Mouse (Mus musculus): Measurements from ENCODE around the gene Gm14214. TPM values are rescaled to one million over a fixed set of nuclear protein-coding genes. Genes with fewer than 3 reads are reported as not detected.

The Gm14214 gene
- polyA plus RNA-seq, 1 experiment = not detected

- Histone ChIP-seq H3K79me2 (ENCODE audit: control insufficient read depth, insufficient read depth) (peaks cover 100% of the 10 kb centered on the region), H3ac (ENCODE audit: control insufficient read depth, insufficient read length, low read depth) (no peak overlapping the region), H3K4me3 (ENCODE audit: insufficient read depth, poor library complexity, severe bottlenecking) (no peak overlapping the region), H3K79me3 (ENCODE audit: low read depth) (peaks cover 99% of the 10 kb centered on the region), H3K36me3 (ENCODE audit: control insufficient read depth, insufficient read depth) (peaks cover 13% of the 10 kb centered on the region), H3K27me3 (ENCODE audit: control insufficient read depth, insufficient read depth, insufficient read length) (no peaks in the 10 kb centered on the region)
- no peak for TF ChIP-seq MYOG (IDR thresholded peaks at IDR 0.05; ENCODE audit: control insufficient read depth, extremely low read depth, insufficient read length)
- TF ChIP-seq FOSL1 (IDR thresholded peaks at IDR 0.05; ENCODE audit: insufficient read depth, low read length, poor library complexity, severe bottlenecking) = no peak
Observed at GRCm38 (mm10) chr2:154809107-154809762, 39.4 kb upstream of the Gm14214 start.

DNA sequence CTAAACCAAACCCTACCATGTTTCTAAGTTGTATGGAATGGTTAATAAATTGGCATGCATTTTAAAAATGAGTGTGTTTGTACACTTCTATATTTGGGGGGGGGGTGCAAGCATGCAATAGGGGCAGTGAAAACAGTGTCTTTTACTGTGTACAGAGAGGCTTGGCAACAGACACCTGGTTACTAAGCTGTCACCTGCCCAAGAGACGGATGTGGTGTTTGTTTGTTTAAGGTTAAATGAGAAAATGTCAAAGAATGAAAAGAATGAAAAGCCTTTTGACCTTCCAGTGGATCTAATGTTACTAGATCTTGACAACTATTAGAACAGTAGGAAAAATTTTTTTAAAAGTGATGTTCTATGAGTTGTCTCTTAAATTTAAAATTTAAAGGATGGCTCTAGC lies 37.9 kb upstream of the Gm14214 start:
- Histone ChIP-seq H3K27me3 (ENCODE audit: control insufficient read depth, insufficient read depth, insufficient read length) (no peaks in the 10 kb centered on the region), H3K36me3 (ENCODE audit: control insufficient read depth, insufficient read depth) (peaks cover 13% of the 10 kb centered on the region), H3ac (ENCODE audit: control insufficient read depth, insufficient read length, low read depth) (no peak overlapping the region), H3K79me2 (ENCODE audit: control insufficient read depth, insufficient read depth) (peaks cover 100% of the 10 kb centered on the region), H3K79me3 (ENCODE audit: low read depth) (peaks cover 98% of the 10 kb centered on the region), H3K4me3 (ENCODE audit: insufficient read depth, poor library complexity, severe bottlenecking) (no peak overlapping the region)
- TF ChIP-seq CEBPB (IDR thresholded peaks at IDR 0.05; ENCODE audit: low read depth) = no peak
- no peak for TF ChIP-seq MYOD1 (IDR thresholded peaks at IDR 0.05; ENCODE audit: control insufficient read depth, insufficient read length, low read depth)
- no peak for TF ChIP-seq MAX (IDR thresholded peaks at IDR 0.05)

GRCm38 (mm10) chr2:154803845-154804244 lies 34.0 kb upstream of the Gm14214 start:
- peaks cover 7% of the 10 kb centered on the region for H3K36me3 ChIP-seq (ENCODE audit: control insufficient read depth, insufficient read depth)
- no peak for TF ChIP-seq MYOG (IDR thresholded peaks at IDR 0.05; ENCODE audit: control insufficient read depth, extremely low read depth, insufficient read length)
- TF ChIP-seq CTCF (IDR thresholded peaks at IDR 0.05; ENCODE audit: control insufficient read depth, insufficient read depth, insufficient read length) = no peak
- H3ac ChIP-seq (ENCODE audit: control insufficient read depth, insufficient read length, low read depth) = no peak overlapping the region
- H3K79me3 ChIP-seq (ENCODE audit: low read depth) = peaks cover 90% of the 10 kb centered on the region
- peaks cover 99% of the 10 kb centered on the region for H3K79me2 ChIP-seq (ENCODE audit: control insufficient read depth, insufficient read depth)
- H3K27me3 ChIP-seq (ENCODE audit: control insufficient read depth, insufficient read depth, insufficient read length) = no peaks in the 10 kb centered on the region
- no peak overlapping the region for H3K4me3 ChIP-seq (ENCODE audit: insufficient read depth, poor library complexity, severe bottlenecking)

- Histone ChIP-seq H3K27me3 (ENCODE audit: control insufficient read depth, insufficient read depth, insufficient read length) (no peaks in the 10 kb centered on the region), H3K79me3 (ENCODE audit: low read depth) (peaks cover 90% of the 10 kb centered on the region), H3K36me3 (ENCODE audit: control insufficient read depth, insufficient read depth) (peaks cover 7% of the 10 kb centered on the region), H3K79me2 (ENCODE audit: control insufficient read depth, insufficient read depth) (peaks cover 99% of the 10 kb centered on the region), H3ac (ENCODE audit: control insufficient read depth, insufficient read length, low read depth) (no peak overlapping the region), H3K4me3 (ENCODE audit: insufficient read depth, poor library complexity, severe bottlenecking) (no peak overlapping the region)
- no peak for TF ChIP-seq MAX (IDR thresholded peaks at IDR 0.05)
- TF ChIP-seq MYOD1 (IDR thresholded peaks at IDR 0.05; ENCODE audit: control insufficient read depth, insufficient read length, low read depth) = no peak
- no peak for TF ChIP-seq FOSL1 (IDR thresholded peaks at IDR 0.05; ENCODE audit: insufficient read depth, low read length, poor library complexity, severe bottlenecking)
- TF ChIP-seq MYOG (IDR thresholded peaks at IDR 0.05; ENCODE audit: control insufficient read depth, extremely low read depth, insufficient read length) = no peak
- TF ChIP-seq CTCF (IDR thresholded peaks at IDR 0.05; ENCODE audit: control insufficient read depth, insufficient read depth, insufficient read length) = no peak
- TF ChIP-seq CEBPB (IDR thresholded peaks at IDR 0.05; ENCODE audit: low read depth) = no peak
- TF ChIP-seq USF1 (IDR thresholded peaks at IDR 0.05; ENCODE audit: low read depth) = no peak
Observed at GRCm38 (mm10) chr2:154803372-154803771, 33.5 kb upstream of the Gm14214 start.

DNA sequence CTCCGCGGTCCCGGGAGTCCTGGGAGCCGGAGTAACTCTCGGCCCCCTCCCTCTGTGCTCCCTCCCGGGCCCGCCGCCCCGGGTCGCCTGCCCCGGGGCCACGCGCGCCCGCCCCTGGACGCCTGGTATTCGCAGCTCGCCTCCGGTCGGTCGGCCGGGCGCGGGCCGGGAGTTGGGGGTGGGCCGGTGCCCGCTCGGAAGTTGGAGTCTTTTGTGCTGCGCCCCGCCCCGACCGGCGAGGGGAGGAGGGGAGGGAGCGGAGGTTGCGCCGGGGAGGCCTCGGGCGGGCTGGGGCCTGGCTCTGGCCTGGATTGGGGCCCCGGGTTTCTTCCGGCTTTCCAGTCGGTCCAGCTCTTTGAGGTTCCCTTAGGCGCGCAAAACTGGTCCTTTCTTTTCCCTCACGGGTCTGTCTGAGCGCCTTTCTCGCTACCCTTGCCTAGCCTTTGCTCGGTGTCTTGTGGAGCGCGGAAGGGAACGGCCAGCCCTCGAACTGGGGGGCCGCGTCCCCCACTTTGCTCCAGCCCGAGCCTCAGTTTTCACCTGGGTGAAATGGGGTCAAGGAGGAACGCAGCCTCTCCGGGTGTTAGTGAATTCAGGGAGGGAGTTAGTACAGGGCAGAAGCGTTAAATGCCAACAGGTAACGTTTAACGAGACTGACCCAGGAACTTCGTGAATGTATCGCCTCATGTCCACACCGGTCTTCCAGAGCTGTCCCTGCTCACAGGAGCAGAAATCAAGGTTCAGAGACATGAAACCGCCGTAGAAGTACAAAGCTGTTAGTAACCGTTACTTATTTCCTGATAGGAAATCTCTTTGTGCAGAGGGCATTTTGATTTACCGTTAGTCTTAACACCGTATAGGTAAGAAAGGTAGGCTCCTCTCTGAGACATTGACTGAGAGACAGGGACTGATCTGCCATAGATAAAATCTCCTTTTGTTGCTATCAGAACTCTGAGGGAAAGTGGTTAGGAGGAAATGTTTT lies 22.1 kb upstream of the Gm14214 start:
- TF ChIP-seq USF1 (IDR thresholded peaks at IDR 0.05; ENCODE audit: low read depth) (no peak), MAX (IDR thresholded peaks at IDR 0.05) (no peak), CTCF (IDR thresholded peaks at IDR 0.05; ENCODE audit: control insufficient read depth, insufficient read depth, insufficient read length) (no peak), CEBPB (IDR thresholded peaks at IDR 0.05; ENCODE audit: low read depth) (no peak), MYOG (IDR thresholded peaks at IDR 0.05; ENCODE audit: control insufficient read depth, extremely low read depth, insufficient read length) (no peak), FOSL1 (IDR thresholded peaks at IDR 0.05; ENCODE audit: insufficient read depth, low read length, poor library complexity, severe bottlenecking) (no peak)
- Histone ChIP-seq H3K27me3 (ENCODE audit: control insufficient read depth, insufficient read depth, insufficient read length) (no peaks in the 10 kb centered on the region), H3K79me2 (ENCODE audit: control insufficient read depth, insufficient read depth) (peaks cover 58% of the 10 kb centered on the region), H3ac (ENCODE audit: control insufficient read depth, insufficient read length, low read depth) (peak overlapping the region; percentile 90), H3K36me3 (ENCODE audit: control insufficient read depth, insufficient read depth) (peaks cover 9% of the 10 kb centered on the region), H3K79me3 (ENCODE audit: low read depth) (peaks cover 56% of the 10 kb centered on the region), H3K4me3 (ENCODE audit: insufficient read depth, poor library complexity, severe bottlenecking) (peak overlapping the region; percentile 93)

Measured in C2C12 (cell line).